Mouse (Mus musculus): ENCODE data around the gene Phtf2. TPM values are rescaled to one million over a fixed set of nuclear protein-coding genes. Genes with fewer than 3 reads are reported as not detected.
"Not testable (repeated sequence)": the region's sequence is repeated elsewhere in the genome, so short reads cannot be mapped to it uniquely, and the experiment has no call there.

The Phtf2 gene
- polyA plus RNA-seq, 1 experiment, result 10.2 TPM

GRCm38 (mm10) chr5:20748142-20748541 lies 133.8 kb downstream of the Phtf2 start:
- WGBS, result 47% methylated on average over 4 of the region's 4 CpGs
- no peaks in the 10 kb centered on the region for H3K27me3 ChIP-seq (ENCODE audit: control insufficient read depth, insufficient read depth, low read length)
- no peak overlapping the region for H3K4me3 ChIP-seq (replicated peaks; ENCODE audit: insufficient read depth, low read depth, low read length)
- TF ChIP-seq POLR2A (IDR thresholded peaks at IDR 0.05; ENCODE audit: borderline replicate concordance, insufficient read depth, low read length), result no peak
- no peak for TF ChIP-seq CTCF (IDR thresholded peaks at IDR 0.05; ENCODE audit: borderline replicate concordance, insufficient read depth, low read depth, low read length)
- no peak for DNase-seq
- no peaks in the 10 kb centered on the region for H3K4me1 ChIP-seq (ENCODE audit: control insufficient read depth, insufficient read depth, low read length)
- H3K27ac ChIP-seq (ENCODE audit: insufficient read depth, low read length), result no peak overlapping the region

- H3K4me1 ChIP-seq (ENCODE audit: control insufficient read depth, insufficient read depth, low read length), result no peaks in the 10 kb centered on the region; the same call in 1 of the 2 replicates
- no peaks in the 10 kb centered on the region for H3K27me3 ChIP-seq (ENCODE audit: control insufficient read depth, insufficient read depth, low read length)
- no peak for TF ChIP-seq CTCF (IDR thresholded peaks at IDR 0.05; ENCODE audit: borderline replicate concordance, insufficient read depth, low read depth, low read length)
- TF ChIP-seq POLR2A (IDR thresholded peaks at IDR 0.05; ENCODE audit: borderline replicate concordance, insufficient read depth, low read length), result no peak
- DNase-seq, result no peak
- 78% methylated on average over 8 of the region's 8 CpGs for whole genome bisulfite sequencing
- H3K27ac ChIP-seq (ENCODE audit: insufficient read depth, low read length), result no peak overlapping the region
- H3K4me3 ChIP-seq (replicated peaks; ENCODE audit: insufficient read depth, low read depth, low read length), result no peak overlapping the region
Observed at GRCm38 (mm10) chr5:20741936-20742335, 140.0 kb downstream of the Phtf2 start.

GRCm38 (mm10) chr5:20741193-20741592 lies 140.7 kb downstream of the Phtf2 start:
- Histone ChIP-seq H3K27me3 (ENCODE audit: control insufficient read depth, insufficient read depth, low read length) (no peaks in the 10 kb centered on the region), H3K4me3 (replicated peaks; ENCODE audit: insufficient read depth, low read depth, low read length) (no peak overlapping the region), H3K4me1 (ENCODE audit: control insufficient read depth, insufficient read depth, low read length) (no peaks in the 10 kb centered on the region; the same call in 1 of the 2 replicates), H3K27ac (ENCODE audit: insufficient read depth, low read length) (no peak overlapping the region)
- WGBS, result 90% methylated on average over 6 of the region's 6 CpGs
- DNase-seq, result no peak
- TF ChIP-seq POLR2A (IDR thresholded peaks at IDR 0.05; ENCODE audit: borderline replicate concordance, insufficient read depth, low read length) (no peak), CTCF (IDR thresholded peaks at IDR 0.05; ENCODE audit: borderline replicate concordance, insufficient read depth, low read depth, low read length) (no peak)

- DNase-seq, result no peak
- Histone ChIP-seq H3K4me1 (ENCODE audit: control insufficient read depth, insufficient read depth, low read length) (no peaks in the 10 kb centered on the region; the same call in 1 of the 2 replicates), H3K27ac (ENCODE audit: insufficient read depth, low read length) (no peak overlapping the region), H3K27me3 (ENCODE audit: control insufficient read depth, insufficient read depth, low read length) (no peaks in the 10 kb centered on the region), H3K4me3 (replicated peaks; ENCODE audit: insufficient read depth, low read depth, low read length) (no peak overlapping the region)
- 42% methylated on average over 2 of the region's 2 CpGs for WGBS
- TF ChIP-seq CTCF (IDR thresholded peaks at IDR 0.05; ENCODE audit: borderline replicate concordance, insufficient read depth, low read depth, low read length) (no peak), POLR2A (IDR thresholded peaks at IDR 0.05; ENCODE audit: borderline replicate concordance, insufficient read depth, low read length) (no peak)
Observed at GRCm38 (mm10) chr5:20738795-20739194, 143.1 kb downstream of the Phtf2 start.

- DNase-seq; H3K4me3 ChIP-seq (replicated peaks; ENCODE audit: insufficient read depth, low read depth, low read length); H3K27ac ChIP-seq (ENCODE audit: insufficient read depth, low read length); H3K4me1 ChIP-seq (ENCODE audit: control insufficient read depth, insufficient read depth, low read length); H3K27me3 ChIP-seq (ENCODE audit: control insufficient read depth, insufficient read depth, low read length): not testable (repeated sequence)
- 83% methylated on average over 4 of the region's 4 CpGs for WGBS
Observed at GRCm38 (mm10) chr5:20723226-20723625, 158.7 kb downstream of the Phtf2 start.

- Histone ChIP-seq H3K4me1 (ENCODE audit: control insufficient read depth, insufficient read depth, low read length) (no peaks in the 10 kb centered on the region), H3K27me3 (ENCODE audit: control insufficient read depth, insufficient read depth, low read length) (no peaks in the 10 kb centered on the region), H3K27ac (ENCODE audit: insufficient read depth, low read length) (no peak overlapping the region), H3K4me3 (replicated peaks; ENCODE audit: insufficient read depth, low read depth, low read length) (no peak overlapping the region)
- DNase-seq, result no peak
- WGBS, result 39% methylated on average over 4 of the region's 4 CpGs
- no peak for TF ChIP-seq POLR2A (IDR thresholded peaks at IDR 0.05; ENCODE audit: borderline replicate concordance, insufficient read depth, low read length)
- TF ChIP-seq CTCF (IDR thresholded peaks at IDR 0.05; ENCODE audit: borderline replicate concordance, insufficient read depth, low read depth, low read length), result no peak
Observed at GRCm38 (mm10) chr5:20720201-20720900, 161.6 kb downstream of the Phtf2 start.

GRCm38 (mm10) chr5:20715980-20716379 lies 165.9 kb downstream of the Phtf2 start:
- not testable (repeated sequence) for H3K27me3 ChIP-seq (ENCODE audit: control insufficient read depth, insufficient read depth, low read length); H3K4me3 ChIP-seq (replicated peaks; ENCODE audit: insufficient read depth, low read depth, low read length); H3K4me1 ChIP-seq (ENCODE audit: control insufficient read depth, insufficient read depth, low read length); DNase-seq; H3K27ac ChIP-seq (ENCODE audit: insufficient read depth, low read length)
- WGBS, result 95% methylated on average over 6 of the region's 6 CpGs

- H3K4me1 ChIP-seq (ENCODE audit: control insufficient read depth, insufficient read depth, low read length); H3K27me3 ChIP-seq (ENCODE audit: control insufficient read depth, insufficient read depth, low read length); DNase-seq; H3K27ac ChIP-seq (ENCODE audit: insufficient read depth, low read length); H3K4me3 ChIP-seq (replicated peaks; ENCODE audit: insufficient read depth, low read depth, low read length): not testable (repeated sequence)
- WGBS, result 90% methylated on average over 1 of the region's 1 CpGs
Observed at GRCm38 (mm10) chr5:20714619-20715018, 167.3 kb downstream of the Phtf2 start.

- WGBS, result 76% methylated on average over 6 of the region's 6 CpGs
- not testable (repeated sequence) for H3K27me3 ChIP-seq (ENCODE audit: control insufficient read depth, insufficient read depth, low read length); H3K4me1 ChIP-seq (ENCODE audit: control insufficient read depth, insufficient read depth, low read length); DNase-seq; H3K27ac ChIP-seq (ENCODE audit: insufficient read depth, low read length); H3K4me3 ChIP-seq (replicated peaks; ENCODE audit: insufficient read depth, low read depth, low read length)
Observed at GRCm38 (mm10) chr5:20710845-20711244, 171.1 kb downstream of the Phtf2 start.

Other genes with a start within 250 kb of the Phtf2 start
- gene Tmem60, start 67 bp upstream of the Phtf2 start, polyA plus RNA-seq (2012; rRNA removed), result 44.4 and 50.7 TPM in 2 replicates
- gene Rsbn1l, start 74.3 kb upstream of the Phtf2 start, polyA plus RNA-seq (2012; rRNA removed), result 12.9 and 14.4 TPM in 2 replicates
- gene Ptpn12, start 173.8 kb upstream of the Phtf2 start, polyA plus RNA-seq (2012; rRNA removed), result 48.5 and 52.1 TPM in 2 replicates

All from cerebellum, adult 2 months (tissue).